Mouse (Mus musculus) neural tube, embryonic 12.5 days (tissue): Measurements from ENCODE around the gene Rapsn. TPM values are rescaled to one million over a fixed set of nuclear protein-coding genes. Genes with fewer than 3 reads are reported as not detected.
"Not testable (repeated sequence)": the region's sequence is repeated elsewhere in the genome, so short reads cannot be mapped to it uniquely, and the experiment has no call there.

Experiments used
- ATAC-seq: fragments of 200-750 bp; cut with Nextera tagmentation; 2 replicates; pipeline ENCODE4 v1.8.0; 2017; ENCODE audit warnings: low read depth, mild to moderate bottlenecking, moderate TSS enrichment, moderate library complexity; ENCODE audit not compliant: low FRiP score
- H3K27ac ChIP-seq: fragments of 300-500 bp; sonication (generic); 2 replicates; pipeline ENCODE4 v1.5.1; 2016
- H3K27me3 ChIP-seq: fragments of 300-500 bp; sonication (generic); replicated peaks from 2 replicates; pipeline ENCODE4 v1.6.1; 2016; ENCODE audit warnings: mild to moderate bottlenecking
- H3K36me3 ChIP-seq: fragments of 300-500 bp; sonication (generic); 2 replicates; pipeline ENCODE4 v1.6.1; 2016; ENCODE audit warnings: mild to moderate bottlenecking
- H3K4me1 ChIP-seq: fragments of 300-500 bp; sonication (generic); 2 replicates; pipeline ENCODE4 v1.6.1; 2016
- H3K4me2 ChIP-seq: fragments of 300-500 bp; sonication (generic); replicated peaks from 2 replicates; pipeline ENCODE4 v1.6.1; 2016; ENCODE audit warnings: mild to moderate bottlenecking
- H3K4me3 ChIP-seq: fragments of 300-500 bp; sonication (generic); 2 replicates; pipeline ENCODE4 v1.5.1; 2016
- H3K9ac ChIP-seq: fragments of 300-500 bp; sonication (generic); 2 replicates; pipeline ENCODE4 v1.6.1; 2016; ENCODE audit warnings: mild to moderate bottlenecking
- H3K9me3 ChIP-seq: fragments of 300-500 bp; sonication (generic); 2 replicates; pipeline ENCODE4 v1.6.1; 2016; ENCODE audit warnings: mild to moderate bottlenecking
- WGBS: fragments of 180-500 bp; shearing (Covaris S2); methylation state at CpG from one replicate; pipeline ENCODE4 v1.1.7; 2016; 5-methylcytosine and 5-hydroxymethylcytosine counted together
- polyA plus RNA-seq: library from polyadenylated mRNA; unstranded; fragments of >200 nt; fragmentation: Nextera tagmentation; extraction: Ambion mirVana; gene quantifications from 2 replicates; pipeline ENCODE4 v1.2.1, GENCODE M21; 2016

The Rapsn gene
- polyA plus RNA-seq: 3.5 and 4.7 TPM in 2 replicates

DNA sequence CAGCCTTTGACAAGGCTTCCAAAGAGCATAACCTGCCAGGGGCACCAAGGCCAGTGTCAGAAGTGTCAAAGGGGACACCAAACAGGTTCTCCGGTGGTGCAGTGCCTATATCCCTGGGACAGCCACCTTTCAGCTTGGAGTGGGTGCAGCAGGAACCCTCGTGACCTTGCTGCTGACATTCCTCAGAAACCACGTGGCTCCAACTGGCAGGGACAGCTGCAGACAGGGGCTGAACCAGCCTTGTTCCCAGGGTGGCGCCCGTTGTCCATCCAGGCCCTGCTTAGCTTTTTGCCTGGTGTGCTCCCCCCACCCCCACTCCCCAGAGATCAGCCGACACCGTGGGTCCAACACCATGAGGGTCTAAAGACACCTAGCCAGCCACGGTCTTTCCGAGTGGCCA is at the start of gene Rapsn:
Rapsn (plus strand) TSS at position 236 of the 400 bp plus-strand sequence.
- Histone ChIP-seq H3K9ac (no peak within 1 kb of the TSS), H3K36me3 (no peaks in the 10 kb centered on the region), H3K9me3 (no peaks in the 10 kb centered on the region), H3K4me3 (no peak within 1 kb of the TSS), H3K27ac (no peak within 1 kb of the TSS), H3K27me3 (no peaks in the 10 kb centered on the region), H3K4me1 (no peaks in the 10 kb centered on the region), H3K4me2 (no peak within 1 kb of the TSS)
- 68% methylated on average over 9 of the region's 9 CpGs for WGBS
- no peak for ATAC-seq

DNA sequence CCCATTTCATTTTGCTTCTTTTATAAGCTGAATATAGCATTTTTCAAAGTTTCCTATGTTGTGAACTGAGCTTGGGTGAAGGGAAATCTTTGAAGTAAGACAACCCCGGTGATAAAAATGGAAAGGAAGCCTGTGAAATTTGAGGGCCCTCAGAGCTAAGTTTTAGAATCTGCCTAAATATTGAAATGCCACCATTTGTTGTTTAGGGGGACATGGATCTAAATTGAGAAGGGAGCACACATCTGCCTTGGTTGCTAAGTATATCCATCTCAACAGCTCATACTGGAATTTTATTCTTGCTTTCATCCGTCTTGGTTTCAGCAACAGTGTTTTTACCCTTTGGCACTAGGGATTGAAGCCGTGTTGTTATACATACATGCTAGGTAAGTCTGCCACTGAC is 49.4 kb upstream of the Rapsn start:
- Histone ChIP-seq H3K4me2 (no peak overlapping the region), H3K36me3 (no peaks in the 10 kb centered on the region), H3K4me1 (peaks cover 3% of the 10 kb centered on the region; the same call in 1 of the 2 replicates), H3K27me3 (no peaks in the 10 kb centered on the region), H3K4me3 (no peak overlapping the region), H3K9ac (no peak overlapping the region), H3K9me3 (no peaks in the 10 kb centered on the region), H3K27ac (no peak overlapping the region)
- 93% methylated on average over 3 of the region's 3 CpGs for WGBS
- no peak for ATAC-seq

DNA sequence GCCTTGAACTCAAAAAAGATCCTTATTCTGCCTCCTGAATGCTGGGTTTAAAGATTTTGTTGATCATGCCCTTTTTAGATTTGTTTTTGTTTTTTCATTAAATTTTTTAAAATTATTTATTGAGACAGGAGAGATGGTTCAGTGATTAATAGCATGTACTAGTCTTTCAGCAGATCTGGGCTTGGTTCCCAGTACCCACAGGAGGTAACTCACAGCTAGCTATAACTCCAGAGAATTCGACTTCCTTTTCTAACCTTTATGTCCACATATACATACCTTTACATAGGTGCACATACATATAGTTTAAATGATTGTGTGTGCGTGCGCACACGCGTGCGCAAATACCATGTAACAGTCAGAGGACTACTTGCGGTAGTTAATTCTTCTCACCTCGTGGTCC is 26.9 kb upstream of the Rapsn start:
- H3K36me3 ChIP-seq: peaks cover 84% of the 10 kb centered on the region

DNA sequence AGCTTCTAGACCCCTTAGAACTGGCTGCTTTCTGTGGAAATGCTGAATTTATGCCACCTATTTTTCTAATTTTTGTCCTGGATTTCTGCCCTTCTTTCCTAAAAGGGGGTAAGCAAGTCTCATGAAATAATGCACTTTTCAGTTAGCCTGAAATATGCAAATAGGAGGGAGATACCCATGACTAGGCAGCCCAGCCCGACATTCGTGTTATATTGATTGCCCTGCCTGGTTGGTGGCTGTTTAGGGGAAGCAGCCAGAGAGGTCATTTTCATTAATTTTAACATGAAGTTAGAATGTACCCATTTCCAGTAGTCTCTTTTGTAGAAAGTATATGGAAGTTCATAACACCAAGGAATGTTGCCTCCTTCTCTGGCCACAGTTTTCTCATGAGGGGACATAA is 21.5 kb upstream of the Rapsn start:
- no peak overlapping the region for H3K27ac ChIP-seq
- no peaks in the 10 kb centered on the region for H3K9me3 ChIP-seq
- ATAC-seq: no peak
- no peak overlapping the region for H3K4me3 ChIP-seq
- H3K27me3 ChIP-seq: no peaks in the 10 kb centered on the region
- WGBS: 90% methylated on average over 2 of the region's 2 CpGs
- H3K4me1 ChIP-seq: peaks cover 5% of the 10 kb centered on the region
- H3K4me2 ChIP-seq: no peak overlapping the region
- H3K9ac ChIP-seq: no peak overlapping the region
- peaks cover 68% of the 10 kb centered on the region for H3K36me3 ChIP-seq

More for the DNA sequence above, 26.9 kb upstream of the Rapsn start:
- no peak for ATAC-seq
- Histone ChIP-seq H3K27me3 (no peaks in the 10 kb centered on the region), H3K4me3 (no peak overlapping the region), H3K9me3 (no peaks in the 10 kb centered on the region), H3K27ac (no peak overlapping the region), H3K4me1 (no peaks in the 10 kb centered on the region), H3K4me2 (no peak overlapping the region), H3K9ac (no peak overlapping the region)
- 97% methylated on average over 8 of the region's 8 CpGs for WGBS

DNA sequence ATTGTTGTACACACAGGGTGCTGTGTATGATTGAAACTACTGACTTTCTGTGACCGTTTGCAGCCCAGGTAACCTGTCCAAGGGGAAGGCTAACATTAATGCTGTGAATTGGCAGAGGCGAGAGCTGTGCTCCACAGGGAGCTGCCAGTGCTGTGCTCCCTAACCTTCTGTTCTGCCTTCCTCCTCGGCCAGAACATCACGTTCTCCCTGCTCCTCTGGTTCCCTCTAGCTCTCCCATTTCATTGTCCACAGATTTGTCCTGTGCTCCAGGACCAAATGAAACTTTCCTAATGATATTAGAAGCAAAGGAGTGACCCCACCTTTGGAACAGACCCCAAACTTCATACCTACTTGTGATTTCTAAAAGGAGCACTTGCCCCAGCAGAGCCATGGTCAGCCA is 20.0 kb upstream of the Rapsn start:
- Histone ChIP-seq H3K27me3 (no peaks in the 10 kb centered on the region), H3K4me3 (no peak overlapping the region), H3K27ac (no peak overlapping the region), H3K36me3 (peaks cover 60% of the 10 kb centered on the region), H3K9ac (no peak overlapping the region), H3K4me1 (peaks cover 5% of the 10 kb centered on the region), H3K9me3 (no peaks in the 10 kb centered on the region), H3K4me2 (no peak overlapping the region)
- 84% methylated on average over 4 of the region's 4 CpGs for WGBS
- no peak for ATAC-seq

DNA sequence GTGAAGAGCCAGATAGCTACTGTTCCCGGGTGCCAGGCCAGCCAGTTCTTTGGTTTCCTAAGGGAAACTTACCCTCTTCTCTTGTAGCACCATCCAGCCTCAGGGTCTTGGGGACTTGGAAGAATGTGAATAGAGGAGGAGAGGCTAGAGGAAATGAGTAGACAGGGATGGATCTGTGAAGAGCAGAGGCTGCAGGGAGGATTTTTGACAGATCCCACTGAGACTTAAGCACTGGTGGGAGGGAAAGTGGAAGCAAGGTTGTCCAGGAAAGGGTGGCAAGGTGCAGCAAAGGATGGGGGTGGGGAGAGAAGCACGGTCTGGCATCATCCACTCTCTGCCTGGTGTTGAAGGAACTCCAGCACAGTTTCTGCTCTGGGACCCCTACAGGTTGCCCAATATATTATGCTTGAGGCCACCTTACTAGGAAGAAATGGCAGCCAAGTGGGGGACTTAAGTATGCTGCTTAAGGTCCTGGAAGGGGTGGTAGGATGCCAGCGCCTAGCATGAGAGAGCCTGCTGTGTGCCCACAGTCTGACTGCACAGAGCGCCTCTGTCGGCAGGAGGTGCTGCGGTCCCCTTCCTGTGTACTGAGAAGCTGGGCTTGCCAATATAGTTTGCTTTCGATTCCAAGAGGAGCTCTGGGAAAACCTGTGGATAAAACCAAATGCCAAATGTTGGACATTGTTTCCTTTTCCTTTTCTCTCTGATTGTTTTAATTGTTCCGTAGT is 17.2 kb upstream of the Rapsn start:
- Histone ChIP-seq H3K27ac (no peak overlapping the region), H3K9me3 (no peaks in the 10 kb centered on the region), H3K4me3 (no peak overlapping the region), H3K9ac (no peak overlapping the region), H3K36me3 (peaks cover 42% of the 10 kb centered on the region), H3K4me2 (no peak overlapping the region), H3K4me1 (peaks cover 5% of the 10 kb centered on the region), H3K27me3 (no peaks in the 10 kb centered on the region)
- ATAC-seq: peak; percentile 41; the same call in 1 of the 2 replicates
- 83% methylated on average over 8 of the region's 8 CpGs for WGBS

DNA sequence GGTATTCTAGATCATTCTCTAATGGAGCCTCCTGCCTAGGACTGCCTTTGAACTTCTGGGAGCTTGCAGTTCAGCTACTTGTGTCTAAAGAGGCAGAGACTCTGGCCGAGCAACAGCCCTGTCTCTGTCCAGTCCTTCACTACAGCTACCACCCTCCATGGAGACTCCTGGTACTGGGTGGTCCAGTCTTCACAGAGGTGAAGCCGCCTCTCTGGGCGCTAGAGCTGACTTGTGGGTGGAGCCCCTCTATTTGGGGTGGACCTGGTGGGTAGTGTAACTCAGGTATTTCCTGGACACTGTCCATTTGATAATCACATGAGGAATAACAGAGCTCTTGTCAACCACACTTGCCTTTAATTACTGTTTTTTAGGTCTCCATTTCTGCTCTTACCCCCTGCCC is 15.5 kb upstream of the Rapsn start:
- Histone ChIP-seq H3K4me3 (no peak overlapping the region), H3K27me3 (no peaks in the 10 kb centered on the region), H3K9ac (no peak overlapping the region), H3K4me1 (peaks cover 5% of the 10 kb centered on the region), H3K4me2 (no peak overlapping the region), H3K9me3 (no peaks in the 10 kb centered on the region), H3K27ac (no peak overlapping the region), H3K36me3 (peaks cover 25% of the 10 kb centered on the region; the same call in 1 of the 2 replicates)
- no peak for ATAC-seq
- 95% methylated on average over 3 of the region's 3 CpGs for WGBS

DNA sequence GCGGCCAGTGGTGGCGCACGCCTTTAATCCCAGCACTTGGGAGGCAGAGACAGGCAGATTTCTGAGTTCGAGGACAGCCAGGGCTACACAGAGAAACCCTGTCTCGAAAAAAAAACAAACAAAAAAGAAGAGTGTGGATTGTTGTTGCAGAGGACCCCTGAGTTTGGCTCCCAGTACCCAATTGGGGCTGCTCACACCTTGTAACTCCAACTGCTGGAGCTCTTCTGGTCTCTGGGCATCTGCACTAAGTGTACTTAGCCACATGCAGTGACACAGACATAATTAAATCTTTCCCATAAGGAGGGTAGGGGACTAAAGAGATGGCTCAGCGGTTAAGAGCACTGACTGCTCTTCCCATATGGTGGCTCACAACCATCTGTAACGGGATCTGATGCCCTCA is 13.2 kb upstream of the Rapsn start:
- H3K4me3 ChIP-seq, H3K9ac ChIP-seq, H3K9me3 ChIP-seq, H3K27ac ChIP-seq, H3K4me1 ChIP-seq, ATAC-seq, H3K4me2 ChIP-seq, H3K27me3 ChIP-seq: not testable (repeated sequence)
- H3K36me3 ChIP-seq: peaks cover 14% of the 10 kb centered on the region; the same call in 1 of the 2 replicates
- 92% methylated on average over 7 of the region's 7 CpGs for WGBS

DNA sequence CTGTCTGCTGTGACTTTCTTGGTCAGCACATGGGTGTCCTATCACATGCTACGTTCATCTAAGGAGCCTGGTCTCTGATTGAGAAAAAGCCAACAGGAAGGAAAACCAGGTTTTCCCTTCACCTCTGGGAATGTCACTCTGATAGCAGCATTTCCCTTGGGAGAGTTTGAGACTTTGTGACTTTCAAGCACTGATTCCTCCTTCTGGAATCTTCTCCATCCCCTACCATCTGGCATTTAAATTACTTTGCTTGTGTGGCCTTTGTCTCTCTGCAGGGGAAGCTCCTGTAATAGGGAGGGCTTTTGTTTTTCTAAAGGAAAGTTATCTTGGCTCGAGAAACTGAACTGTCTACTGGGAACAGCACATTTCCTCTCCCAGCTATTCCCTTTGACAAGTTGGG is 12.3 kb upstream of the Rapsn start:
- no peak overlapping the region for H3K27ac ChIP-seq
- no peaks in the 10 kb centered on the region for H3K9me3 ChIP-seq
- H3K9ac ChIP-seq: no peak overlapping the region
- peaks cover 14% of the 10 kb centered on the region; the same call in 1 of the 2 replicates for H3K36me3 ChIP-seq
- H3K4me1 ChIP-seq: peaks cover under 1% of the 10 kb centered on the region; the same call in 1 of the 2 replicates
- WGBS: 51% methylated on average over 2 of the region's 2 CpGs
- no peak overlapping the region for H3K4me2 ChIP-seq
- H3K4me3 ChIP-seq: no peak overlapping the region
- no peak for ATAC-seq
- H3K27me3 ChIP-seq: no peaks in the 10 kb centered on the region

DNA sequence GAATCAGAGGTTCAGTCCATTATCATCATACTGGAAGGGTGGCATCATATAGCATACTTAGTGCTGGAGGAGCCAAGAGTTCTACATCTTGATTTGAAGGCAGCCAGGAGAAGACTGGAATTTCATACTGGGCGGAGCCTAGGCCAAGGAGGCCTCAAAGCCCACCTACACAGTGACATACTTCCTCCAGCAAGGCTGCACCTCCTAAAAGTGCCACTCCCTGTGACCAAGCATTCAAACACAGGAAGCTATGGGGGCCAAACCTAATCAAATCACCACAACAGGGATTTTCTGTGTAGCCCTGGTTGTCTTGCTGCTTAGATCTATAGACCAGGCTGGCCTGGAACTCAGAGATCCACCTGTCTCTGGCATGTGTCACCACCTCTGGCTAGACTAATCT is 11.5 kb upstream of the Rapsn start:
- ATAC-seq: no peak
- peaks cover 3% of the 10 kb centered on the region; the same call in 1 of the 2 replicates for H3K4me1 ChIP-seq
- H3K27ac ChIP-seq: no peak overlapping the region
- whole genome bisulfite sequencing: 91% methylated on average over 1 of the region's 1 CpGs
- H3K9ac ChIP-seq: no peak overlapping the region
- peaks cover 11% of the 10 kb centered on the region; the same call in 1 of the 2 replicates for H3K36me3 ChIP-seq
- no peaks in the 10 kb centered on the region for H3K9me3 ChIP-seq
- no peaks in the 10 kb centered on the region for H3K27me3 ChIP-seq
- H3K4me2 ChIP-seq: no peak overlapping the region
- H3K4me3 ChIP-seq: no peak overlapping the region

DNA sequence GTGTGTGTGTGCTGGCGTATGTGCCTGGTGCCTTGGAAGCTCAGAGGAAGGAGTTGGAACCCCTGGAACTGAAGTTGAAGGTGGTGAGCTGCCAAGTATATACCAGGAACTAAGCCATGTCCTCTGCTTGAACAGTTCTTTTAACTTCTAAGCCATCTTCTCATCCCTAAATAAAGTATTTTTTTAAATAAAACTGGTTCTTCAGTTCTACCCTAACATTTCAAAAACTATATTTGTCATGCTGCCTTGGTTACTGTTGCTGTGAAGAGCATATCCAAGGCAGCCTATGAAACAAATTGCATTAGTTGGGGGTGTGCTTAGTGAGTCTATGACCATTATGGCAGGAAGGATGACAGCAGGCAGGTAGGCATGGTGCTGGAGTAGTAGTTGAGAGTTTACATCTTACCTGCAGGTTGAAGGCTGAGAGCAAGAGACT is 10.3 kb upstream of the Rapsn start:
- no peak overlapping the region for H3K9ac ChIP-seq
- no peaks in the 10 kb centered on the region for H3K27me3 ChIP-seq
- no peak overlapping the region for H3K4me2 ChIP-seq
- WGBS: 94% methylated on average over 1 of the region's 1 CpGs
- H3K4me3 ChIP-seq: no peak overlapping the region
- no peak for ATAC-seq
- H3K27ac ChIP-seq: no peak overlapping the region
- no peaks in the 10 kb centered on the region for H3K9me3 ChIP-seq
- H3K36me3 ChIP-seq: peaks cover 6% of the 10 kb centered on the region; the same call in 1 of the 2 replicates
- H3K4me1 ChIP-seq: peaks cover 3% of the 10 kb centered on the region; the same call in 1 of the 2 replicates

DNA sequence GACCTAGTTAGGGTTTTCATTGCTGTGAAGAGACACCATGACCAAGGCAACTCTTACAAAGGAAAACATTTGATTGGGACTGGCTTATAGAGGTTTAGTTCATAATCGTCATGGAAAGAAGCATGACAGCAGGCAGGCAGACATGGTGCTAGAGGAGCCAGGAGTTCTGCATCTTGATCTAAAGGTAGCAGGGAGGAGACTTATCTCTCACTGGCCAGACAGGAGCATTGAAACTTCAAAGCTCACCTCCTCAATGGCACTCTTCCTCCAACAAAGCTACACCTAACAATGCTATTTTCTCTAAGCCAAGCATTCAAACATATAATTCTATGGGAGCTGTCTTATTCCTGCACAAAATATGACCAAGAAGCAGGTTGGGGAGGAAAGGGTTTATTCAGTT is 8.9 kb upstream of the Rapsn start:
- Histone ChIP-seq H3K9me3 (no peaks in the 10 kb centered on the region), H3K27ac (no peak overlapping the region), H3K4me3 (no peak overlapping the region), H3K4me1 (peaks cover 3% of the 10 kb centered on the region; the same call in 1 of the 2 replicates), H3K27me3 (no peaks in the 10 kb centered on the region), H3K9ac (no peak overlapping the region), H3K36me3 (no peaks in the 10 kb centered on the region), H3K4me2 (no peak overlapping the region)
- no peak for ATAC-seq
- 79% methylated on average over 1 of the region's 1 CpGs for WGBS
